Mouse (Mus musculus): ENCODE data around the gene 4930519G04Rik.
"Not testable (repeated sequence)": the region's sequence is repeated elsewhere in the genome, so short reads cannot be mapped to it uniquely, and the experiment has no call there.

4930519G04Rik gene

GRCm38 (mm10) chr5:114842674-114843073 lies 10.8 kb upstream of the 4930519G04Rik start:
- DNase-seq, result no peak

GRCm38 (mm10) chr5:114844371-114844770 lies 9.1 kb upstream of the 4930519G04Rik start:
- DNase-seq, result not testable (repeated sequence)

- no peak for DNase-seq
Observed at GRCm38 (mm10) chr5:114851565-114852236, 1.8 kb upstream of the 4930519G04Rik start.

GRCm38 (mm10) chr5:114858582-114858981 lies 5.1 kb downstream of the 4930519G04Rik start, which contains the start of gene Gm9936:
Gene Gm9936, minus strand, starts transcription at chr5:114858682.
- DNase-seq, result no peak

- DNase-seq, result peak; percentile 75
Observed at GRCm38 (mm10) chr5:114859253-114859652, 5.8 kb downstream of the 4930519G04Rik start.

GRCm38 (mm10) chr5:114861730-114862129 lies 8.3 kb downstream of the 4930519G04Rik start:
- DNase-seq, result no peak

GRCm38 (mm10) chr5:114864813-114865212 lies 11.3 kb downstream of the 4930519G04Rik start:
- no peak for DNase-seq

- no peak for DNase-seq
Observed at GRCm38 (mm10) chr5:114865279-114865678, 11.8 kb downstream of the 4930519G04Rik start.

- no peak for DNase-seq
Observed at GRCm38 (mm10) chr5:114875858-114876257, 22.4 kb downstream of the 4930519G04Rik start.

- no peak for DNase-seq
Observed at GRCm38 (mm10) chr5:114876331-114876730, 22.9 kb downstream of the 4930519G04Rik start.

- no peak for DNase-seq
Observed at GRCm38 (mm10) chr5:114877487-114877886, 24.0 kb downstream of the 4930519G04Rik start.

- DNase-seq, result no peak
Observed at GRCm38 (mm10) chr5:114879399-114879798, 25.9 kb downstream of the 4930519G04Rik start.

GRCm38 (mm10) chr5:114882319-114882718 lies 28.9 kb downstream of the 4930519G04Rik start:
- not testable (repeated sequence) for DNase-seq

GRCm38 (mm10) chr5:114883022-114883421 lies 29.6 kb downstream of the 4930519G04Rik start:
- DNase-seq, result no peak

- DNase-seq, result no peak
Observed at GRCm38 (mm10) chr5:114886801-114887200, 33.3 kb downstream of the 4930519G04Rik start.

- no peak for DNase-seq
Observed at GRCm38 (mm10) chr5:114888995-114889394, 35.5 kb downstream of the 4930519G04Rik start.

GRCm38 (mm10) chr5:114895542-114895941 lies 42.1 kb downstream of the 4930519G04Rik start:
- no peak for DNase-seq

GRCm38 (mm10) chr5:114896688-114897373 lies 43.4 kb downstream of the 4930519G04Rik start, which contains the start of gene Oasl2:
Gene Oasl2, plus strand, starts transcription at chr5:114896936.
- no peak for DNase-seq

GRCm38 (mm10) chr5:114897374-114897793 lies 43.9 kb downstream of the 4930519G04Rik start:
- no peak for DNase-seq

- DNase-seq, result no peak
Observed at GRCm38 (mm10) chr5:114898857-114899256, 45.4 kb downstream of the 4930519G04Rik start.

GRCm38 (mm10) chr5:114902413-114902812 lies 48.9 kb downstream of the 4930519G04Rik start:
- peak; percentile 4 for DNase-seq

- no peak for DNase-seq
Observed at GRCm38 (mm10) chr5:114908598-114909305, 55.3 kb downstream of the 4930519G04Rik start.

GRCm38 (mm10) chr5:114913686-114914085 lies 60.2 kb downstream of the 4930519G04Rik start:
- DNase-seq, result no peak
